Mouse (Mus musculus) lung, embryonic 14.5 days (tissue): Measurements from ENCODE around the gene Fam222b. TPM values are rescaled to one million over a fixed set of nuclear protein-coding genes. Genes with fewer than 3 reads are reported as not detected.
"Not testable (repeated sequence)": the region's sequence is repeated elsewhere in the genome, so short reads cannot be mapped to it uniquely, and the experiment has no call there.

ENCODE experiments used
- ATAC-seq: fragments of 200-750 bp; cut with Nextera tagmentation; 2 replicates; pipeline ENCODE4 v1.8.0; 2017; ENCODE audit warnings: mild to moderate bottlenecking, moderate TSS enrichment, moderate library complexity; ENCODE audit not compliant: insufficient read depth
- DNase-seq: peaks from one replicate; pipeline ENCODE4 v3.0.0-alpha.2; 2015
- H3K27ac ChIP-seq: fragments of 300-500 bp; sonication (generic); 2 replicates; pipeline ENCODE4 v1.5.1; 2014; ENCODE audit warnings: low read depth, mild to moderate bottlenecking, moderate library complexity
- H3K27me3 ChIP-seq: fragments of 300-500 bp; sonication (generic); 2 replicates; pipeline ENCODE4 v1.6.1; 2014; ENCODE audit warnings: low read length, control low read depth; ENCODE audit not compliant: insufficient read depth
- H3K36me3 ChIP-seq: fragments of 300-500 bp; sonication (generic); 2 replicates; pipeline ENCODE4 v1.6.1; 2014; ENCODE audit warnings: control low read depth; ENCODE audit not compliant: insufficient read depth
- H3K4me1 ChIP-seq: fragments of 300-500 bp; sonication (generic); 2 replicates; pipeline ENCODE4 v1.6.1; 2014; ENCODE audit warnings: antibody characterized with exemption, control low read depth; ENCODE audit not compliant: insufficient read depth
- H3K4me2 ChIP-seq: fragments of 300-500 bp; sonication (generic); 2 replicates; pipeline ENCODE4 v1.6.1; 2014; ENCODE audit warnings: mild to moderate bottlenecking
- H3K4me3 ChIP-seq: fragments of 300-500 bp; sonication (generic); 2 replicates; pipeline ENCODE4 v1.5.1; 2014; ENCODE audit warnings: low read depth, low read length
- H3K9ac ChIP-seq: fragments of 300-500 bp; sonication (generic); 2 replicates; pipeline ENCODE4 v1.6.1; 2014
- H3K9me3 ChIP-seq: fragments of 300-500 bp; sonication (generic); 2 replicates; pipeline ENCODE4 v1.6.1; 2016; ENCODE audit warnings: low read depth, low read length, control low read depth
- CTCF ChIP-seq: IDR thresholded peaks from 2 replicates; pipeline ENCODE4 v1.5.1; 2016; ENCODE audit warnings: antibody characterized with exemption, low read depth
- WGBS: fragments of 180-500 bp; shearing (Covaris S2); extraction: QIAGEN DNeasy Blood & Tissue Kit; methylation state at CpG from one replicate; pipeline ENCODE4 v1.1.7; 2014; 5-methylcytosine and 5-hydroxymethylcytosine counted together
- polyA plus RNA-seq: library from polyadenylated mRNA; unstranded; fragments of >200 nt; fragmentation: Nextera tagmentation; extraction: Ambion mirVana; gene quantifications from 2 replicates; pipeline ENCODE4 v1.2.1, GENCODE M21; 2014

Gene Fam222b
- polyA plus RNA-seq, 1 experiment from 2014 or later: 17.8 TPM

DNA sequence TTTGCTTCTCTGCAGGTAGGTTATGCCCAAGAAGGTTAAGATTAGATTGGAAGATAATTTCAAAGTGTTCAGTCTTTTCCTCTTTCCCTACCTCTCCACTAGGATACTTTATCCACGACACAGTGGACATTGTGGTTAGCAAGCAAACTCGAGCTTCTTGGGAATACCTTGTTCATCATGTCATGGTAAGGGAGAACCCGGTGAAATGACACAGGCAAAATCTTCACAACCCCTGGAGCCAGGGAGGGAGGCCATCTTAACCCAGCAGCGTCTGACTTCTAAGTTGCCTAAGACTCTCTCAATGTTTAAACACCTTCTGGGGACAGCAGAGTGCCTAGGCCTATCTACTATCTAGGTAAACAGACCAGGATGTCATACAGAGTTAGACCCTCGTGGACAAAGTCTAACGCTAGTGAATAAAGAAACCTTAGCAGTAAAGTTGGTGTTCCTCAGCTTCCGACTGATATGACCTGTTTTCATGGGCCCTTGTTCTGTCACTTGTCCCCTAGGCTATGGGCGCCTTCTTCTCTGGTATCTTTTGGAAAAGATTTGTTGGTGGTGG lies 85.1 kb downstream of the Fam222b start:
- Histone ChIP-seq H3K36me3 (peaks cover 33% of the 10 kb centered on the region), H3K4me2 (peak overlapping the region; percentile 96), H3K9me3 (no peaks in the 10 kb centered on the region), H3K4me1 (peaks cover 6% of the 10 kb centered on the region; the same call in 1 of the 2 replicates), H3K4me3 (peak overlapping the region; percentile 59), H3K9ac (peak overlapping the region; percentile 77), H3K27me3 (no peaks in the 10 kb centered on the region), H3K27ac (peak overlapping the region; percentile 97)
- no peak for TF ChIP-seq CTCF
- DNase-seq (no peak), ATAC-seq (no peak)
- 22% methylated on average over 8 of the region's 8 CpGs for WGBS

DNA sequence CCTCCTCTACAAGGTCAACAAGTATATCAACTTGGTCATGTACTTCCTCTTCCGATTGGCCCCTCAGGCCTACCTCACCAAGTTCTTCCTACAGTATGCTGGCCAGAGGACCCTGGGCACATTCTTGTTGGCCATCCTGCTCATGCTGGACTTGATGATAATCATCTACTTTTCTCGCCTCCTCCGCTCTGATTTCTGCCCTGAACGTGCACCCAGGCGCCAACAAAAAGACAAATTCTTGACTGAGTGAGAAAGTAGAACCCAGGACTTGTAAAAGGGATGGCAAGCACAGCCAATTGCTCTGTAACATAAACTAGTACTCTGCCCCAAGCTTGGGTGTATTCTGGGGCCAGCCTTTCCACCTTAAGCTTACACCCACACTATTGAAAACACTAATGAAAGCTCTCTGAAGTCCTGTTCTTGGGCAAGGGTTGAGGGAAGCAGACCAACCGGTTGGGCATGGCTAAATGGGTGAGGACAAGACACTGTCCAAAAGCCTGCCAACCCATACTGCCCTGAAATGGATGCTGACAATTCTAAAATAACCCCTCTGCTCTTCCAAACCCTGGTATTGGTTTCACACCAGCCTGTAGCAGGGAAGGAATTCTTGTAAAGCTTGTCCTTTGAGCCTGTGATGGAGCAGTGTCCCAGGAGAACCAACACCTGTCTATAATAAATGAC lies 85.8 kb downstream of the Fam222b start:
- peak overlapping the region; percentile 59 for H3K4me3 ChIP-seq
- ATAC-seq (no peak), DNase-seq (no peak)
- H3K27me3 ChIP-seq: no peaks in the 10 kb centered on the region
- H3K27ac ChIP-seq: peak overlapping the region; percentile 97; the same call in 1 of the 2 replicates
- peaks cover 6% of the 10 kb centered on the region; the same call in 1 of the 2 replicates for H3K4me1 ChIP-seq
- H3K36me3 ChIP-seq: peaks cover 33% of the 10 kb centered on the region
- no peak overlapping the region for H3K9ac ChIP-seq
- H3K4me2 ChIP-seq: peak overlapping the region; percentile 96
- TF ChIP-seq CTCF: no peak
- WGBS: 56% methylated on average over 6 of the region's 6 CpGs
- H3K9me3 ChIP-seq: no peaks in the 10 kb centered on the region

DNA sequence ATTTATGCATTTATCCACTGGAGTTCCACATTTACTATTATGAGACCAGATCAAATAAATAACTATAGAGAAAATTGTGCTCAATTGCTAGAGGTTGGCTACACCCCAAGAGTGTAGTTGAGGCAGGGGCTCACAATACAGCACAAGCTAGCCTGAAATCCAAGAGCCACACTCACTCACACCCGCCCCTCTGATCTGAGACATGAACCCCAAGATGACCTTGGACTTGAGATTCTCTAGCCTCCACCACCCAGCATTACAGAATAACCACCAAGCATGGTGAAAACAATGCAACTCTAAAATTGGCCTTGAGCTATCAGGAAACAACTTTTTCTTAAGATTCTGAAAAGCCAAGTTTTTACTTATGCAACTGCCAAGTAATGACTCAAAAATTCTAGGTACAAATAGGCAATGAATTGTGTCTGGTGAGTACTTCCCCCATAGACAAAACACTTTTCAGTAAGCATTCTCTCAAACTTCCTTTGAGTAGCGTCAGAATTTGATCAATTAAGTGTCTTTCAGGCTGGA lies 87.4 kb downstream of the Fam222b start:
- no peak for TF ChIP-seq CTCF
- peaks cover 6% of the 10 kb centered on the region; the same call in 1 of the 2 replicates for H3K4me1 ChIP-seq

DNA sequence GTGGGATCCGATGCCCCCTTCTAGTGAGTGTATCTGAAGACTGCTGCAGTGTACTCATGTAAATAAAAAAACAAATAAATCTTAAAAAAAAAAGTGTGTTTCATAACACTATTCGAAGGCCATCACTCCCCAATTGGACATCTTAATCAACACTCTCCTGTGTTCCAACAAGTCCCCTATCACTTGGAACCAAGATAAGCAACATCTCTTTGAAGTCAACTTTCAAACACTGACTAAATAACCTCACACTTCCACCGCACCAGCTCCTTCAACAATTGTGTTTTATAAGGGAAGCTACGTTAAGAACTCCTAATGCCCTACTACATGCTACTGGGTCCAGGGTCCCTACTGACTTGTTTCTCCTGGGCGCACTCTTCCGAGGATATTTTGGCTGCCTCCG lies 88.0 kb downstream of the Fam222b start:
- no peak for ATAC-seq
- 2% methylated on average over 7 of the region's 7 CpGs for WGBS
- Histone ChIP-seq H3K27ac (peak overlapping the region; percentile 13; the same call in 1 of the 2 replicates), H3K4me1 (peaks cover 6% of the 10 kb centered on the region; the same call in 1 of the 2 replicates), H3K9ac (peak overlapping the region; percentile 95), H3K9me3 (no peaks in the 10 kb centered on the region), H3K4me2 (peak overlapping the region; percentile 96), H3K36me3 (peaks cover 33% of the 10 kb centered on the region), H3K27me3 (no peaks in the 10 kb centered on the region), H3K4me3 (peak overlapping the region; percentile 96)
- TF ChIP-seq CTCF: no peak
- DNase-seq: no peak

More for the DNA sequence above, 87.4 kb downstream of the Fam222b start:
- Histone ChIP-seq H3K36me3 (peaks cover 33% of the 10 kb centered on the region), H3K9me3 (no peaks in the 10 kb centered on the region), H3K9ac (peak overlapping the region; percentile 95), H3K4me2 (peak overlapping the region; percentile 96), H3K27me3 (no peaks in the 10 kb centered on the region), H3K27ac (peak overlapping the region; percentile 13; the same call in 1 of the 2 replicates), H3K4me3 (peak overlapping the region; percentile 96)
- DNase-seq (no peak), ATAC-seq (no peak)
- 34% methylated on average over 2 of the region's 2 CpGs for WGBS

DNA sequence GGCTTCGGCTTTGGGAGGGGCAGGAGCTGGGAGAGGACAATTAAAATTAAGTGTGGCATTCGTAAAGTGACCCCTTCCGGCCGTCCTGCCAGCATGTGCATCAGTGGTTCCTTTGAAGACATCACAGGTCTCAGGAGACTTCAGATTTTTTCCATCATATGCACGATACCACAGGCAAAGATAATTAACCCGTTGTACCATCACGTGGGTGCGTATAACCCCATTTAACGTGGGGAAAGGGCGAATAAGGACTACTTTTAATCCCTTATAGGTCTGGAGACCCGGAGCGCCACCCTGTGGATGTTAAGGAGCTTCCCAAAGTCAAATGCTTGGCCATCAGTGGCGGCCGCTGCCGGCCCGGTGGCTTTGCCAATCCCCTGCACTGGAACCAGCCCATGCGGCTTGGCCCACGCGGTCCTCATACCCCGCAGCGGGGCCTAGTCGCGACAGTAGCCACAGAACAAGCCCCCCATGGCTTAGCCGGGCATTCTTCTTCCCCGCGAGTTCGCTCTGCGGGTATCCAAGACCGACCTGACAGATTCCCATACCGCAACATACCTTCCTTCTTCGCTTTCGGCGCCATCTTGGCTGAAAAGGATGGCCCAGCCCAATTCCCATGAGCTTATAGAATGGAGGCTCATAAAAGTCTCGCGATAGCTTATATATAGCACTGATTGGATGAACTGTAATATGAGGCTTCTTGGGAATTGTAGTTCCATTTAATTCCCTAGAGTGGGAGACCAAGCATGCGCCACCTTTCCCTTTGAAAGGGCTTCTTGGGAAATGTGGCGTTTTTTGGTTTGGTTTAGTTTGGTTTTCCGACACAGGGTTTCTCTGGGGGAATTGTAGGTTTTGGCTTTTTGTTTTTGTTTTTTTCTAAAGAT lies 88.7 kb downstream of the Fam222b start, which contains the start of gene Rpl23a:
Gene Rpl23a (minus strand): TSS at position 624 of the 884 bp plus-strand sequence.
- Histone ChIP-seq H3K4me1 (peaks cover 6% of the 10 kb centered on the region; the same call in 1 of the 2 replicates), H3K4me2 (peak within 1 kb of the TSS; percentile 96)
- peak; percentile 14 for TF ChIP-seq CTCF

DNA sequence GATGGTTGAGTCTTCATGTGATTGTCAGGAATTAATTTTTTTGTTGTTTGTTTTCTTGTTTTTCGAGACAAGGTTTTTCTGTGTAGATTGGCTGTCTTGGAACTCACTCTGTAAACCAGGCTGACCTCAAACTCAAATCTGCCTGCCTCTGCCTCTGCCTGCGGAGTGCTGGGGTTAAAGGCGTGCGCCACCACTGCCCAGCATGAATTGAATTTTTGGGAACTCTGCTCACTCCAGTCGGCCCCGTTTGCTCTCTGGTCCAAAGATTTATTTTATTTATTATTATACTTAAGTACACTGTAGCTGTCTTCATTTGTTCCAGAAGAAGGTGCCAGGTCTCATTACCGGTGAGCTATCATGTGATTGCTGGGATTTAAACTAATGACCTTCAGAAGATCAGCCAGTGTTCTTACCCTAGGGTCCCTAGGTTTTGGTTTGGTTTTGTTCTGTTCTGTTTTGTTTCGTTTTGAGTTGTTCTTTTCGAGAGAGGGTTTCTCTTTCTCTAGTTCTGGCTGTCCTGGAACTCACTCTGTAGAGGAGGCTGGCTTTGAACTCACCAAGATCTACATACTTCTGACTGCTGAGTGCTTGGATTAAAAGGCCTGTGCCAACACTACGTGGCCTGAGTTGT lies 89.5 kb downstream of the Fam222b start:
- H3K4me3 ChIP-seq: peak overlapping the region; percentile 96
- peak overlapping the region; percentile 96 for H3K4me2 ChIP-seq
- H3K27me3 ChIP-seq: no peaks in the 10 kb centered on the region
- no peak for DNase-seq
- H3K9ac ChIP-seq: peak overlapping the region; percentile 38; the same call in 1 of the 2 replicates
- H3K36me3 ChIP-seq: peaks cover 33% of the 10 kb centered on the region
- no peak; the same call in 1 of the 2 replicates for TF ChIP-seq CTCF
- no peak for ATAC-seq
- H3K9me3 ChIP-seq: no peaks in the 10 kb centered on the region
- peaks cover 6% of the 10 kb centered on the region; the same call in 1 of the 2 replicates for H3K4me1 ChIP-seq
- peak overlapping the region; percentile 54; the same call in 1 of the 2 replicates for H3K27ac ChIP-seq
- WGBS: 41% methylated on average over 10 of the region's 10 CpGs

More for the DNA sequence above, 88.7 kb downstream of the Fam222b start, which contains the start of gene Rpl23a:
- peak within 1 kb of the TSS; percentile 96 for H3K4me3 ChIP-seq
- no peaks in the 10 kb centered on the region for H3K9me3 ChIP-seq
- H3K27ac ChIP-seq: peak within 1 kb of the TSS; percentile 94
- H3K36me3 ChIP-seq: peaks cover 33% of the 10 kb centered on the region
- H3K27me3 ChIP-seq: no peaks in the 10 kb centered on the region
- WGBS: under 1% methylated on average over 38 of the region's 38 CpGs
- ATAC-seq (peak; percentile 86), DNase-seq (peak; percentile 96)
- peak within 1 kb of the TSS; percentile 95 for H3K9ac ChIP-seq

DNA sequence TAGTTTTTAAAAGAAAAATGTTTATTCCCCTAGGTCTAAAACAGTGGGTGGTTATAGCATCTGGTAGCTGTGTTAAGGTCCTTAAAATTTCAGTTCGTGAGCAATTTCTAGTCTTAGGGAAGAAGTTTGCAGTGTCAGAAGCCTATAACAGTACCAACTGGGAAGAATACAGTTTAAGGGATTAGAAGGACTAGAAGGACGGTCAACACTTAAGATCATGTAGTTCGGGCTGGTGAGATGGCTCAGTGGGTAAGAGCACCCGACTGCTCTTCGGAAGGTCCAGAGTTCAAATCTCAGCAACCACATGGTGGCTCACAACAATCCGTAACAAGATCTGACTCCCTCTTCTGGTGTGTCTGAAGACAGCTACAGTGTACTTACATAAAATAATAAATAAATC lies 90.2 kb downstream of the Fam222b start:
- not testable (repeated sequence) for H3K9me3 ChIP-seq, H3K4me1 ChIP-seq, H3K27me3 ChIP-seq, ATAC-seq, DNase-seq, H3K4me3 ChIP-seq, H3K27ac ChIP-seq, H3K4me2 ChIP-seq, H3K9ac ChIP-seq
- H3K36me3 ChIP-seq: peaks cover 29% of the 10 kb centered on the region
- 93% methylated on average over 6 of the region's 6 CpGs for WGBS
